Mouse (Mus musculus) testis, adult 2 months (tissue): ENCODE measurements around the gene Krt20. TPM values are rescaled to one million over a fixed set of nuclear protein-coding genes. Genes with fewer than 3 reads are reported as not detected.

Experiments used
- H3K27ac ChIP-seq: fragments of 200-500 bp; 2 replicates; pipeline ENCODE4 v1.5.1; 2012; ENCODE audit warnings: low read depth, low read length; ENCODE audit not compliant: control insufficient read depth, insufficient read depth
- H3K27me3 ChIP-seq: fragments of 200-500 bp; 2 replicates; pipeline ENCODE4 v1.6.1; 2012; ENCODE audit warnings: mild to moderate bottlenecking, low read length, moderate library complexity; ENCODE audit not compliant: control insufficient read depth, insufficient read depth
- H3K36me3 ChIP-seq: fragments of 200-500 bp; 2 replicates; pipeline ENCODE4 v1.6.1; 2012; ENCODE audit warnings: mild to moderate bottlenecking, low read length; ENCODE audit not compliant: control insufficient read depth, insufficient read depth
- H3K4me1 ChIP-seq: fragments of 200-500 bp; 2 replicates; pipeline ENCODE4 v1.6.1; 2012; ENCODE audit warnings: low read length; ENCODE audit not compliant: control insufficient read depth, insufficient read depth
- H3K4me3 ChIP-seq: fragments of 200-500 bp; 2 replicates; pipeline ENCODE4 v1.5.1; 2012; ENCODE audit warnings: low read depth, mild to moderate bottlenecking, low read length, moderate library complexity, mixed read lengths; ENCODE audit not compliant: control insufficient read depth
- CTCF ChIP-seq: fragments of 200-500 bp; IDR thresholded peaks from 2 replicates; pipeline ENCODE4 v1.5.1; 2012; ENCODE audit warnings: low read depth, mild to moderate bottlenecking, inconsistent platforms, low read length, moderate library complexity; ENCODE audit not compliant: control insufficient read depth, insufficient read depth, insufficient replicate concordance
- POLR2A ChIP-seq: fragments of 200-500 bp; IDR thresholded peaks from 2 replicates; pipeline ENCODE4 v1.6.1; 2012; ENCODE audit warnings: low read depth, mild to moderate bottlenecking, inconsistent platforms, low read length, moderate library complexity; ENCODE audit not compliant: control insufficient read depth
- polyA plus RNA-seq: library from polyadenylated mRNA; depleted of rRNA; stranded (reverse); fragments of >200 nt; gene quantifications from 2 replicates; pipeline ENCODE4 v1.2.3, GENCODE M21; 2012; rRNA removed

Gene Krt20
- 0.06 and 0.14 TPM in 2 replicates for polyA plus RNA-seq

GRCm38 (mm10) chr11:99437972-99438371 is at the start of gene Krt20:
Gene Krt20, minus strand, starts transcription at chr11:99438150.
- no peaks in the 10 kb centered on the region for H3K27me3 ChIP-seq
- H3K4me3 ChIP-seq: peak within 1 kb of the TSS; percentile 31; the same call in 1 of the 2 replicates

DNA sequence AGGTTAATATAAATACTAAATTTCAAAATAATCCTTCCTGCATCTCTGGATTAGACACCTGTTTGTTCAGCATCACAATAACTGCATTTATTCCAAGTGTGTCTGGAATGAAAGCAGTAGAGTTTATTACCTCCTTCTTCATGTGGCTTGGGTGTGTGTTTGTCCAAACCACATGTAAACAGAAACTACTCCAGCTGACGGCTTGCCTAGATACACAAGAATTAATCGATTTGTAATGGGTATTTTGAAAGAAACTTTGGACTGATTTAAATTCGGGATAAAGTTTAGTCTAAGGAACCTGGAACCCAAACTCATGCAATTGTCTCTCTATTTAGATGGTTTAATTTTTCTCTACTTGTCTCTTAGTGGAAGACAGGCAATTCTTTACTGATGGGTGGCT is 37.0 kb upstream of the Krt20 start:
- Histone ChIP-seq H3K4me3 (no peak overlapping the region), H3K27ac (no peak overlapping the region), H3K36me3 (no peaks in the 10 kb centered on the region), H3K4me1 (no peaks in the 10 kb centered on the region), H3K27me3 (no peaks in the 10 kb centered on the region)
- TF ChIP-seq POLR2A (no peak), CTCF (no peak)

More at GRCm38 (mm10) chr11:99437972-99438371, at the start of gene Krt20:
- Histone ChIP-seq H3K36me3 (no peaks in the 10 kb centered on the region), H3K27ac (no peak within 1 kb of the TSS), H3K4me1 (peaks cover 5% of the 10 kb centered on the region)
- TF ChIP-seq CTCF: no peak
- no peak for TF ChIP-seq POLR2A

GRCm38 (mm10) chr11:99473433-99473832 is 35.5 kb upstream of the Krt20 start:
- no peak overlapping the region for H3K27ac ChIP-seq
- no peak for TF ChIP-seq CTCF
- no peak for TF ChIP-seq POLR2A

DNA sequence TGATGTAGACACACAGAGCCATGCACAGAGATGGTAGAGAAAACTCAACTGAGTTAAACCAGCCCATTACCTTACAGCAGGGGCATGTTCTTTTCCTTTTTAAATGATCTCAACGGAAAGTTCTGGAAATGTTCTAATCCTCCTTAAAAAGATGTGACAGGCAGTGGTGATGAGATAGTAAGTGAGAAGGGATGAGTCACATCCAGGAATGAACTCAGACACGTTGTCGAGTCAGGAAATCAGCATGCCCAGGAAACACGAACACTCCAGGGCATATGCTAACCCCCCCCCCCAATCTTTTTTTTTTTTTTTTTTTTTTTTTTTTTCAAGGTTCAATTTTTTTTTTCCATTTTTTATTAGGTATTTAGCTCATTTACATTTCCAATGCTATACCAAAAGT is 34.5 kb upstream of the Krt20 start:
- no peak overlapping the region for H3K27ac ChIP-seq
- no peaks in the 10 kb centered on the region for H3K36me3 ChIP-seq
- no peaks in the 10 kb centered on the region for H3K4me1 ChIP-seq
- no peak for TF ChIP-seq CTCF
- TF ChIP-seq POLR2A: no peak
- no peaks in the 10 kb centered on the region for H3K27me3 ChIP-seq
- H3K4me3 ChIP-seq: no peak overlapping the region

More at GRCm38 (mm10) chr11:99473433-99473832, 35.5 kb upstream of the Krt20 start:
- Histone ChIP-seq H3K36me3 (no peaks in the 10 kb centered on the region), H3K4me3 (no peak overlapping the region), H3K4me1 (no peaks in the 10 kb centered on the region), H3K27me3 (no peaks in the 10 kb centered on the region)

- Histone ChIP-seq H3K4me3 (no peak overlapping the region), H3K4me1 (no peaks in the 10 kb centered on the region), H3K36me3 (no peaks in the 10 kb centered on the region), H3K27me3 (no peaks in the 10 kb centered on the region), H3K27ac (no peak overlapping the region)
- TF ChIP-seq POLR2A (no peak), CTCF (no peak)
Observed at GRCm38 (mm10) chr11:99471946-99472345, 34.0 kb upstream of the Krt20 start.

DNA sequence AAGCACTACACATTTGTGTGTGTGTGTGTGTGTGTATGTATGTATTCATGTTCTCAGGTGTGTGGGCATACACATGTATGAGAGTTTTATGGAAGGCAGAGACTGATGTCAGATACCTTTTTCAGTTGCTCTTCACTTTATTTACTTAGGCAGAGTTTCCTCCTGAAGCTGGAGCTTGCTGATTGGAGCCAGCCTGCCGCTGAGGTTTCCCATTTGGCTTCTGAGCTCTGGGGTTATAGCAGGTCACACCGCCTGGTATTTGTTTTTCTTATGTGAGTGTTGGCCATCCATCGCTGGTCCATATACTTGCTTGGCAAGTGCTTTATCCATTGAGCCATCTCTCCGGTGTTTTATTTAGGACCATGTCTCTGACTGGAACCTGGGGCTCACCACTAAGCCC is 31.3 kb upstream of the Krt20 start:
- Histone ChIP-seq H3K36me3 (no peaks in the 10 kb centered on the region), H3K4me1 (no peaks in the 10 kb centered on the region), H3K4me3 (no peak overlapping the region), H3K27ac (no peak overlapping the region), H3K27me3 (no peaks in the 10 kb centered on the region)
- no peak for TF ChIP-seq CTCF
- TF ChIP-seq POLR2A: no peak

DNA sequence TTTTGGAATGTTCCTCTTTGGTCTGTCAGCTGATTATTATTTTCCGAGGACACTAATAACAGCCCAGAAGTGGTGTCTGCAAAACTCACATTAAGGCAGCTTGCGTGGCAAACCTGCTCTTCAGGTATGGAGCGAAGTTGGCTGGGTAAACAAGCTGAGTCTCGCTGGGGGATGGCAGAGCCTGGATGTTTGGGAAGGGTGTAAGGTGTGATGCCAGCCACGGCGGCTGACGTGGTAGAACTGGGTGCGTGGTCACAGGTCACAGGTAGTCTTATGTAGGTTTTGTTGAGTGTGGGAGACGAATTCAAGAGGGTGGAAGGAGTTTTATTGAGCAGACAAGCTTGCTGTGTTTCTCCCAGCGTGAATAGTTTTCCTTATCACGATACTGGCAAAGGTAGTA is 30.6 kb upstream of the Krt20 start:
- TF ChIP-seq CTCF (no peak), POLR2A (no peak)
- Histone ChIP-seq H3K27me3 (no peaks in the 10 kb centered on the region), H3K27ac (no peak overlapping the region), H3K4me3 (no peak overlapping the region), H3K36me3 (no peaks in the 10 kb centered on the region), H3K4me1 (no peaks in the 10 kb centered on the region)

GRCm38 (mm10) chr11:99466316-99466715 is 28.4 kb upstream of the Krt20 start:
- TF ChIP-seq CTCF: no peak
- TF ChIP-seq POLR2A: no peak
- no peaks in the 10 kb centered on the region for H3K4me1 ChIP-seq
- H3K27ac ChIP-seq: no peak overlapping the region
- no peaks in the 10 kb centered on the region for H3K27me3 ChIP-seq
- H3K4me3 ChIP-seq: no peak overlapping the region
- no peaks in the 10 kb centered on the region for H3K36me3 ChIP-seq

DNA sequence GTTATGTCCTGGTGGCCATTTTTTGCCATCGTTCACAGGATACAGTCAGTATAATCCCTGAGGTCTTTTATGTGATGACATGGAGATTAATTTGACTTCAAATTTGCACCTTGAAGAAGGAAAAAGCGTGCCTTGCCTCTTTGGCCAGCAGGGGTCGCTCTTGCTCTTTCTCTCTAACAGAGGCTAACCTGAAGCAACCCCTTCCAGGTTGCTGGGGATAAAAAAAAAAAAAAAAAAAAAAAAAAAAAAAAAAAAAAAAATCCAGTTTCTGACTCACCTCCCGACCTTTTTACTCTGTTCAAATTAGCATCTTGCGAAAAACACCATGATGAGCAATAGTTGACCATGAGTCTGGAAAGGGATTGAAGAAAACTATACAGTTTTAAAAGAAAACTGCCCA is 26.9 kb upstream of the Krt20 start:
- H3K4me3 ChIP-seq: no peak overlapping the region
- H3K36me3 ChIP-seq: no peaks in the 10 kb centered on the region
- no peak overlapping the region for H3K27ac ChIP-seq
- no peaks in the 10 kb centered on the region for H3K27me3 ChIP-seq
- TF ChIP-seq CTCF (peak; percentile 62; the same call in 1 of the 2 replicates), POLR2A (no peak)
- H3K4me1 ChIP-seq: no peaks in the 10 kb centered on the region
